Mouse (Mus musculus) myocyte (in vitro differentiated cells): ENCODE measurements around the gene Cenpi.
"Not testable (repeated sequence)": the region's sequence is repeated elsewhere in the genome, so short reads cannot be mapped to it uniquely, and the experiment has no call there.

Experiments
- E2F4 ChIP-seq: IDR thresholded peaks from one replicate; pipeline ENCODE4 v1.6.1; 2011; ENCODE audit warnings: mild to moderate bottlenecking, control low read depth, moderate library complexity; ENCODE audit not compliant: insufficient read depth
- MAX ChIP-seq: IDR thresholded peaks from one replicate; pipeline ENCODE4 v1.6.1; 2011; ENCODE audit warnings: low read depth, mild to moderate bottlenecking, control low read depth
- POLR2A ChIP-seq: IDR thresholded peaks from one replicate; pipeline ENCODE4 v1.6.1; 2011; ENCODE audit warnings: low read depth, mild to moderate bottlenecking, control low read depth, moderate library complexity; ENCODE audit not compliant: insufficient read length
- SRF ChIP-seq: IDR thresholded peaks from one replicate; pipeline ENCODE4 v1.6.1; 2011; ENCODE audit warnings: low read depth; ENCODE audit not compliant: control insufficient read depth, insufficient read length
- TCF12 ChIP-seq: IDR thresholded peaks from one replicate; pipeline ENCODE4 v1.6.1; 2011; ENCODE audit warnings: mild to moderate bottlenecking, control low read depth; ENCODE audit not compliant: poor library complexity, insufficient read depth, severe bottlenecking
- USF1 ChIP-seq: IDR thresholded peaks from one replicate; pipeline ENCODE4 v1.6.1; 2011; ENCODE audit warnings: low read depth, mild to moderate bottlenecking, control low read depth, moderate library complexity

DNA sequence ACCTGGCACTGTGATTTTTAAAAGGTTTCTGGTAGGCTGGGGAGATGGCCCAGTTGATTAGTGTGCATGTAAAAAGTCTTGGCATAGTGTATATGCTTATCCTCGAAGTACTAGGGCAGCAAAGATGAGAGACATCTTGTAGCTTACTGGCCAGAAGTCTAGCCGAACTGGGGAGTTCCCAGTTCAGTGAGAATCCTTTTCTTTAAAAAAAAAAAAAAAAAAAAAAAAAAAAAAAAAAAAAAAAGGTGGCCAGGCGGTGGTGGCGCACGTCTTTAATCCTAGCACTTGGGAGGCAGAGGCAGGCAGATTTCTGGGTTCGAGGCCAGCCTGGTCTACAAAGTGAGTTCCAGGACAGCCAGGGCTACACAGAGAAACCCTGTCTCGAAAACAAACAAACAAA lies 3.3 kb downstream of the Cenpi start:
- TF ChIP-seq USF1, E2F4, MAX, POLR2A, SRF, TCF12: not testable (repeated sequence)
